Mouse (Mus musculus): ENCODE results near the gene Wnt9a. TPM values are rescaled to one million over a fixed set of nuclear protein-coding genes. Genes with fewer than 3 reads are reported as not detected.
"Not testable (repeated sequence)": the region's sequence is repeated elsewhere in the genome, so short reads cannot be mapped to it uniquely, and the experiment has no call there.

Gene Wnt9a
- total RNA-seq, 2 experiments from 2014 or later = 7.8 to 9.7 TPM

GRCm38 (mm10) chr11:59282111-59282510, 24.6 kb upstream of the Wnt9a start:
- no peak overlapping the region for H3K27ac ChIP-seq
- no peak for TF ChIP-seq CTCF (IDR thresholded peaks at IDR 0.05)
- intact Hi-C loops (cut with DNase I) = no loop called here
- DNase-seq = no peak
- no peak overlapping the region for H3K4me3 ChIP-seq

- H3K4me3 ChIP-seq = no peak overlapping the region
- no peak for TF ChIP-seq CTCF (IDR thresholded peaks at IDR 0.05)
- intact Hi-C loops (cut with DNase I) = no loop called here
- peak; percentile 68 for DNase-seq
- H3K27ac ChIP-seq = no peak overlapping the region
These were observed 23.8 kb upstream of the Wnt9a start for GRCm38 (mm10) chr11:59282933-59283332.

GRCm38 (mm10) chr11:59284146-59284545, 22.6 kb upstream of the Wnt9a start:
- DNase-seq = no peak
- H3K4me3 ChIP-seq = no peak overlapping the region
- no peak overlapping the region for H3K27ac ChIP-seq
- intact Hi-C loops (cut with DNase I) = no loop called here
- TF ChIP-seq CTCF (IDR thresholded peaks at IDR 0.05) = no peak

GRCm38 (mm10) chr11:59289706-59290105, 17.0 kb upstream of the Wnt9a start:
- intact Hi-C loops (cut with DNase I) = loop anchor here (10.0 kb wide), 1 partner anchor 195 kb away; no protein-coding TSS in a partner anchor
- TF ChIP-seq CTCF (IDR thresholded peaks at IDR 0.05) = no peak
- Histone ChIP-seq H3K27ac (no peak overlapping the region), H3K4me3 (peak overlapping the region; percentile 46)
- DNase-seq = peak; percentile 28

GRCm38 (mm10) chr11:59290702-59291303, 15.9 kb upstream of the Wnt9a start, which contains the start of gene Wnt3a:
Gene Wnt3a (minus strand): TSS chr11:59290752.
- TF ChIP-seq CTCF (IDR thresholded peaks at IDR 0.05) = no peak
- intact Hi-C loops (cut with DNase I) = loop anchor here (10.0 kb wide), 1 partner anchor 196 kb away; no protein-coding TSS in a partner anchor
- Histone ChIP-seq H3K4me3 (peak within 1 kb of the TSS; percentile 66), H3K27ac (no peak within 1 kb of the TSS)
- no peak for DNase-seq

GRCm38 (mm10) chr11:59293616-59294015, 13.1 kb upstream of the Wnt9a start:
- intact Hi-C loops (cut with DNase I) = loop anchor here (2.0 to 10.0 kb wide), 3 partner anchors 53 to 199 kb away; no protein-coding TSS in a partner anchor
- H3K4me3 ChIP-seq = no peak overlapping the region
- TF ChIP-seq CTCF (IDR thresholded peaks at IDR 0.05) = peak; percentile 74
- H3K27ac ChIP-seq = no peak overlapping the region
- DNase-seq = peak; percentile 76

- H3K27ac ChIP-seq = no peak overlapping the region
These were observed 8.8 kb upstream of the Wnt9a start for GRCm38 (mm10) chr11:59297941-59298340.

GRCm38 (mm10) chr11:59300185-59300584, 6.5 kb upstream of the Wnt9a start:
- peak; percentile 48 for DNase-seq
- Histone ChIP-seq H3K4me3 (no peak overlapping the region), H3K27ac (no peak overlapping the region)
- intact Hi-C loops (cut with DNase I) = no loop called here
- TF ChIP-seq CTCF (IDR thresholded peaks at IDR 0.05) = peak; percentile 74

More at GRCm38 (mm10) chr11:59297941-59298340, 8.8 kb upstream of the Wnt9a start:
- peak; percentile 66 for TF ChIP-seq CTCF (IDR thresholded peaks at IDR 0.05)
- DNase-seq = peak; percentile 29
- intact Hi-C loops (cut with DNase I) = loop anchor here (10.0 kb wide), 1 partner anchor 203 kb away; no protein-coding TSS in a partner anchor
- H3K4me3 ChIP-seq = no peak overlapping the region

- intact Hi-C loops (cut with DNase I); H3K4me3 ChIP-seq: not testable (repeated sequence)
These were observed 5.7 kb upstream of the Wnt9a start for GRCm38 (mm10) chr11:59301053-59301452.

GRCm38 (mm10) chr11:59302700-59303569, 3.8 kb upstream of the Wnt9a start:
- intact Hi-C loops (cut with DNase I) = loop anchor here (1.0 kb wide), 1 partner anchor 180 kb away; no protein-coding TSS in a partner anchor
- Histone ChIP-seq H3K4me3 (no peak overlapping the region), H3K27ac (no peak overlapping the region)
- TF ChIP-seq CTCF (IDR thresholded peaks at IDR 0.05) = peak; percentile 76
- peak; percentile 87 for DNase-seq

More at GRCm38 (mm10) chr11:59301053-59301452, 5.7 kb upstream of the Wnt9a start:
- H3K27ac ChIP-seq, DNase-seq: not testable (repeated sequence)

GRCm38 (mm10) chr11:59305008-59305820, 1.5 kb upstream of the Wnt9a start:
- Histone ChIP-seq H3K27ac (no peak overlapping the region), H3K4me3 (no peak overlapping the region)
- no peak for TF ChIP-seq CTCF (IDR thresholded peaks at IDR 0.05)
- no peak for DNase-seq
- intact Hi-C loops (cut with DNase I) = loop anchor here (5.0 kb wide), 2 partner anchors 42 to 62 kb away; no protein-coding TSS in a partner anchor

GRCm38 (mm10) chr11:59305821-59306215, 910 bp upstream of the Wnt9a start:
- DNase-seq = peak; percentile 36
- intact Hi-C loops (cut with DNase I) = loop anchor here (5.0 kb wide), 2 partner anchors 41 to 61 kb away; no protein-coding TSS in a partner anchor
- peak overlapping the region; percentile 92 for H3K4me3 ChIP-seq
- no peak for TF ChIP-seq CTCF (IDR thresholded peaks at IDR 0.05)
- H3K27ac ChIP-seq = peak overlapping the region; percentile 88
